Mouse (Mus musculus) bone marrow macrophage, adult 2 months (primary cell): Measurements from ENCODE around the gene Kcne2.

Experiments
- CTCF ChIP-seq: IDR thresholded peaks from 2 replicates; pipeline ENCODE4 v1.5.1; 2012; ENCODE audit warnings: low read depth, mild to moderate bottlenecking, low read length, moderate library complexity
- POLR2A ChIP-seq: IDR thresholded peaks from 2 replicates; pipeline ENCODE4 v1.6.1; 2012; ENCODE audit warnings: mild to moderate bottlenecking, low read depth, low read length, borderline replicate concordance

DNA sequence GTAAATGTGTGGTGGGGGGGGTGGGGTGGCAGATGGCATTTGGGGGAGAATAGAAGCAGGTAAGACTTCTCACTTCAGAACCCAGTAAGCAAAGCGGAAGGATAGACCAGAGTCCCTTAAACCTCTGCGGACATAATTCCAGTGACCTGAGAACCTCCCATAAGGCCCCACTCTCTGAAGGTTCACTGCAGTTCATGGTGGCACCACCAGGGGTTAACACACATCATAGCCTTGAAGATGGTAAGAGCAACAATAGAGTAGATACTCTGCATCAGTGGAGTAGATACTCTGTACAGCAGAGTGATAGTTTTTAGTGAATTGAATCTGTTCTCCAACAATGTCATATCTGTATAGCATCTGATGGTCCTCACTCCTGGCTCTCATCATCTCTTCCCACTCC, 13.3 kb downstream of the Kcne2 start:
- no peak for TF ChIP-seq POLR2A
- no peak for TF ChIP-seq CTCF
